Mouse (Mus musculus) MEL (cell line): ENCODE results near the gene Nsd1. TPM values are rescaled to one million over a fixed set of nuclear protein-coding genes. Genes with fewer than 3 reads are reported as not detected.

ENCODE experiments used
- CTCF ChIP-seq, 3 experiments: IDR thresholded peaks in 2 of 3; conservative IDR thresholded peaks in 1 of 3; 2 replicates each; pipeline ENCODE4 v1.5.1; 2011 to 2012; ENCODE audit warnings: low read length in 3 of 3, low read depth in 2 of 3, mild to moderate bottlenecking in 2 of 3, improper control_type of control experiment in 1 of 3, inconsistent platforms in 1 of 3, mixed read lengths in 1 of 3, moderate library complexity in 1 of 3; ENCODE audit not compliant: control insufficient read depth in 1 of 3, insufficient read depth in 1 of 3, poor library complexity in 1 of 3, severe bottlenecking in 1 of 3
- GABPA ChIP-seq: IDR thresholded peaks from 2 replicates; pipeline ENCODE4 v1.6.1; 2012; ENCODE audit warnings: low read depth, mild to moderate bottlenecking, inconsistent platforms, low read length, improper control_type of control experiment, moderate library complexity
- HCFC1 ChIP-seq: IDR thresholded peaks from 2 replicates; pipeline ENCODE4 v1.6.1; 2012; ENCODE audit warnings: low read depth, mild to moderate bottlenecking, inconsistent platforms, low read length, improper control_type of control experiment, moderate library complexity
- JUND ChIP-seq: IDR thresholded peaks from 2 replicates; pipeline ENCODE4 v1.6.1; 2011; ENCODE audit warnings: low read depth, mild to moderate bottlenecking, improper control_type of control experiment, low read length
- MAX ChIP-seq: IDR thresholded peaks from 2 replicates; pipeline ENCODE4 v1.6.1; 2011; ENCODE audit warnings: low read length, improper control_type of control experiment
- NELFE ChIP-seq: IDR thresholded peaks from 2 replicates; pipeline ENCODE4 v1.6.1; 2011; ENCODE audit warnings: low read depth, low read length, improper control_type of control experiment
- POLR2A ChIP-seq, 2 experiments: IDR thresholded peaks; 2 replicates each; pipeline ENCODE4 v1.6.1; 2011 to 2012; ENCODE audit warnings: low read length in 2 of 2, mild to moderate bottlenecking in 2 of 2, control low read depth in 1 of 2, improper control_type of control experiment in 1 of 2, low read depth in 1 of 2, moderate library complexity in 1 of 2; ENCODE audit not compliant: control insufficient read depth in 1 of 2, insufficient read depth in 1 of 2, poor library complexity in 1 of 2
- POLR2AphosphoS5 ChIP-seq: IDR thresholded peaks from 2 replicates; pipeline ENCODE4 v1.6.1; 2012; ENCODE audit warnings: low read depth, borderline replicate concordance, mild to moderate bottlenecking, inconsistent platforms, low read length, moderate library complexity, mixed read lengths
- RAD21 ChIP-seq: IDR thresholded peaks from 2 replicates; pipeline ENCODE4 v1.6.1; 2011; ENCODE audit warnings: mild to moderate bottlenecking, low read depth, low read length, improper control_type of control experiment
- SIN3A ChIP-seq: IDR thresholded peaks from 2 replicates; pipeline ENCODE4 v1.6.1; 2012; ENCODE audit warnings: low read length, improper control_type of control experiment, inconsistent platforms
- SMC3 ChIP-seq: IDR thresholded peaks from 2 replicates; pipeline ENCODE4 v1.6.1; 2011; ENCODE audit warnings: low read depth, low read length, improper control_type of control experiment
- TBP ChIP-seq: IDR thresholded peaks from 2 replicates; pipeline ENCODE4 v1.8.0; 2011; ENCODE audit warnings: low read depth, low read length, improper control_type of control experiment
- USF1 ChIP-seq: IDR thresholded peaks from 2 replicates; pipeline ENCODE4 v1.6.1; 2014; ENCODE audit warnings: low read depth, mild to moderate bottlenecking, inconsistent platforms, low read length, improper control_type of control experiment, moderate library complexity
- polyA plus RNA-seq, 2 experiments: library from polyadenylated mRNA; stranded (reverse) in 1 of 2; unstranded in 1 of 2; fragments of >175 nt in 1 of 2; fragments of >200 nt in 1 of 2; gene quantifications; 2 replicates each; pipeline versions ENCODE4 v1.2.1 to v1.2.4; 2012; ENCODE audit warnings: low replicate concordance in 2 of 2, low read depth in 1 of 2; ENCODE audit not compliant: insufficient read length in 2 of 2, insufficient read depth in 1 of 2, missing spikeins in 1 of 2
- total RNA-seq: library from RNA; depleted of rRNA; stranded (reverse); fragments of 300-350 nt; gene quantifications from 2 replicates; pipeline ENCODE4 v1.2.3, GENCODE M21; 2012; rRNA removed

Gene Nsd1
- total and polyA plus RNA-seq, 3 experiments, result 6.3 to 59.3 (median 10.0) TPM

DNA sequence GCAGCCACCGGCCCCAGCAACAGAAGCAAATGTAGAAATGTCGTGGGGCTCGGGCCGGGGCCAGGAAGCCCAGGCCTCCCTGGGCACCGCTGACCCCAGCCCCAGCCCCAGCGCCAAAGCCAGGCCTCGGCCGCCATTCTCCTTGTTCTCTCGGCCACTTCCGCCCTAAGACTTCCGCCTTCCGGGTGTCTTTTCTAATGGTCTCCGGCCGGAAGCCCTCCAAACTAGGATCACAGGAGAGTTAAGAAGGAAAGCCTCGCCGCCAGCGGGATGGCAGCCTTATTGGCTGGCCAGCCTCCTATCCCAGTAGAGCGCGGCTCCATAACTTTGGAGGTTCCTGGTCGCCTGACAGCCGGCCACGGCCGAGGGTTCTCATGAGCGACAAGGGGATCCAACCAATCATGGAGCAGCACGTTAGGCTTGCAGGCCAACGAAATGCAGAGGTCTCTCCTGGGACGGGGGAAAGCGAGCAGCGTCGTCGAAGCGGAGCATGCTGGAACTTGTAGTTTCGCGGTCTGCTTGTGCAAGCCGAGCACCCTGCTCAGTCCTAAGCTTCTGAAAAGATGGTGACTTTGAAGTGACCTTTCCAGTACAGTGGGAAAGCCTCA, 153.0 kb downstream of the Nsd1 start, which contains the start of gene Lman2 (continued):
- TF ChIP-seq CTCF (IDR thresholded peaks at IDR 0.05 in 2 of 3, conservative IDR thresholded peaks at IDR 0.05 in 1 of 3; ENCODE audit: control insufficient read depth in 1 of 3, insufficient read depth in 1 of 3, low read depth in 2 of 3, low read length in 3 of 3, poor library complexity in 1 of 3, severe bottlenecking in 1 of 3) (no peak), POLR2A (IDR thresholded peaks at IDR 0.05; ENCODE audit: control insufficient read depth in 1 of 2, insufficient read depth in 1 of 2, low read depth in 1 of 2, low read length in 2 of 2, poor library complexity in 1 of 2) (peak; percentile 73 to 79), MAX (peak; percentile 88), POLR2AphosphoS5 (no peak), TBP (peak; percentile 38), USF1 (0 out of 2 replicates have a peak, but pooled peaks have one; percentile 37), SIN3A (peak; percentile 75), HCFC1 (peak; percentile 97), NELFE (peak; percentile 72), SMC3 (no peak), JUND (no peak), GABPA (no peak), RAD21 (no peak)
- TF ChIP-seq, all 39 proteins: peak for 18

Other genes with a start within 250 kb of the Nsd1 start
- not detected in 2 replicates for gene Hk3, start 188.4 kb upstream of the Nsd1 start, total RNA-seq
- not detected for gene Hk3, start 188.4 kb upstream of the Nsd1 start, polyA plus RNA-seq
- gene Uimc1, start 109.5 kb upstream of the Nsd1 start, total RNA-seq, result 124 and 143 TPM in 2 replicates
- gene Uimc1, start 109.5 kb upstream of the Nsd1 start, polyA plus RNA-seq, result 10 to 100 TPM in 1 of 2 experiments, not detected in 1; 32.5 TPM
- 15.0 and 19.5 TPM in 2 replicates for gene Zfp346, start 104.5 kb upstream of the Nsd1 start, total RNA-seq
- 10 to 100 TPM in 1 of 2 experiments, not detected in 1; 28.8 TPM for gene Zfp346, start 104.5 kb upstream of the Nsd1 start, polyA plus RNA-seq
- not detected in 2 replicates for gene Gm17617, start 76.2 kb upstream of the Nsd1 start, total RNA-seq
- gene Gm17617, start 76.2 kb upstream of the Nsd1 start, polyA plus RNA-seq, result not detected
- not detected in 2 replicates for gene Fgfr4, start 57.1 kb upstream of the Nsd1 start, total RNA-seq
- not detected for gene Fgfr4, start 57.1 kb upstream of the Nsd1 start, polyA plus RNA-seq
- gene Prelid1, start 110.7 kb downstream of the Nsd1 start, total RNA-seq, result 203 and 263 TPM in 2 replicates
- gene Prelid1, start 110.7 kb downstream of the Nsd1 start, polyA plus RNA-seq, result 100 to 1,000 TPM in 1 of 2 experiments, not detected in 1; 630 TPM
- 74.3 and 75.8 TPM in 2 replicates for gene Rab24, start 112.2 kb downstream of the Nsd1 start, total RNA-seq
- gene Rab24, start 112.2 kb downstream of the Nsd1 start, polyA plus RNA-seq, result 10 to 100 TPM in 1 of 2 experiments, not detected in 1; 71.0 TPM
- gene Mxd3, start 120.0 kb downstream of the Nsd1 start, total RNA-seq, result 3.9 and 4.7 TPM in 2 replicates
- gene Mxd3, start 120.0 kb downstream of the Nsd1 start, polyA plus RNA-seq, result 1 to 10 TPM in 1 of 2 experiments, not detected in 1; 9.3 TPM
- gene Lman2, start 153.0 kb downstream of the Nsd1 start, total RNA-seq, result 132 and 145 TPM in 2 replicates
- 100 to 1,000 TPM in 1 of 2 experiments, 10 to 100 TPM in 1; 86.1 to 239 TPM for gene Lman2, start 153.0 kb downstream of the Nsd1 start, polyA plus RNA-seq
- 14.4 TPM in 2 replicates for gene Rgs14, start 159.9 kb downstream of the Nsd1 start, total RNA-seq
- 10 to 100 TPM in 1 of 2 experiments, not detected in 1; 20.5 TPM for gene Rgs14, start 159.9 kb downstream of the Nsd1 start, polyA plus RNA-seq
- gene Slc34a1, start 188.4 kb downstream of the Nsd1 start, total RNA-seq, result not detected in 2 replicates
- gene Slc34a1, start 188.4 kb downstream of the Nsd1 start, polyA plus RNA-seq, result not detected
- gene Pfn3, start 205.4 kb downstream of the Nsd1 start, total RNA-seq, result not detected in 2 replicates
- gene Pfn3, start 205.4 kb downstream of the Nsd1 start, polyA plus RNA-seq, result not detected
- not detected in 2 replicates for gene F12, start 217.0 kb downstream of the Nsd1 start, total RNA-seq
- not detected for gene F12, start 217.0 kb downstream of the Nsd1 start, polyA plus RNA-seq
- gene Grk6, start 235.3 kb downstream of the Nsd1 start, total RNA-seq, result 75.9 and 83.2 TPM in 2 replicates
- 10 to 100 TPM in 1 of 2 experiments, not detected in 1; 96.7 TPM for gene Grk6, start 235.3 kb downstream of the Nsd1 start, polyA plus RNA-seq